Comparison of ENCODE assay signal across 26 mouse cellular contexts in genomic region chr1:139951821-139952220, GRCm38 (mm10).
"Had no signal": no experiment of that assay in that cellular context is flagged by ENCODE, and none has a peak within 500 bp of the region (broad histone marks: within the 10 kb centered on the region; RNA-seq: fewer than 3 reads in every experiment).

No protein-coding gene starts in this region.

- ATAC-seq: hindbrain, embryonic 16.5 days; inflammation-experienced regulatory T-cells, adult 6 months; intestine, embryonic 15.5 days; intestine, postnatal 0 days had no signal

- H3K27me3 ChIP-seq: heart, embryonic 12.5 days; hindbrain, embryonic 12.5 days; intestine, embryonic 15.5 days; limb, embryonic 12.5 days; liver, embryonic 13.5 days had no signal

- H3K4me2 ChIP-seq: heart, embryonic 12.5 days; hindbrain, embryonic 12.5 days; hindbrain, embryonic 14.5 days; intestine, embryonic 15.5 days; limb, embryonic 12.5 days; liver, embryonic 11.5 days; liver, embryonic 13.5 days had no signal

- H3K36me3 ChIP-seq: heart, embryonic 10.5 days; heart, embryonic 12.5 days; hindbrain, embryonic 10.5 days; hindbrain, embryonic 12.5 days; intestine, embryonic 15.5 days; limb, embryonic 10.5 days; limb, embryonic 12.5 days; liver, embryonic 13.5 days had no signal

- H3K9ac ChIP-seq: heart, embryonic 12.5 days; hindbrain, embryonic 12.5 days; hindbrain, embryonic 14.5 days; intestine, embryonic 15.5 days; limb, embryonic 12.5 days; liver, embryonic 13.5 days had no signal

- H3K27ac ChIP-seq: gastrocnemius, adult 2 months; heart, embryonic 10.5 days; hindbrain, embryonic 10.5 days; hindbrain, embryonic 12.5 days; hindbrain, embryonic 14.5 days; intestine, embryonic 15.5 days; layer of hippocampus, adult 2 months; limb, embryonic 10.5 days; limb, embryonic 12.5 days; liver, embryonic 13.5 days had no signal

- DNase-seq: gastrocnemius, adult 2 months; gastrocnemius, postnatal 10 days; gastrocnemius, postnatal 25 days; heart, adult 18-20 months; heart, postnatal 10 days; heart, postnatal 4 days; kidney, adult 18-20 months; kidney, adult 8-10 months; kidney, postnatal 10 days; kidney, postnatal 25 days; kidney, postnatal 4 days; liver; liver, embryonic 13.5 days had no signal

- H3K4me3 ChIP-seq: gastrocnemius, adult 2 months; heart, embryonic 10.5 days; heart, embryonic 12.5 days; hindbrain, embryonic 10.5 days; hindbrain, embryonic 12.5 days; intestine, embryonic 15.5 days; layer of hippocampus, adult 2 months; limb, embryonic 10.5 days; limb, embryonic 12.5 days; liver, embryonic 13.5 days had no signal

- H3K9me3 ChIP-seq: heart, embryonic 10.5 days; heart, embryonic 12.5 days; hindbrain, embryonic 10.5 days; hindbrain, embryonic 12.5 days; intestine, embryonic 15.5 days; limb, embryonic 10.5 days; limb, embryonic 12.5 days; liver, embryonic 13.5 days had no signal

- H3K4me1 ChIP-seq: heart, embryonic 10.5 days; heart, embryonic 12.5 days; hindbrain, embryonic 10.5 days; hindbrain, embryonic 12.5 days; intestine, embryonic 15.5 days; limb, embryonic 10.5 days; limb, embryonic 12.5 days; liver, embryonic 13.5 days had no signal
